Comparison of ENCODE assay signal across 13 mouse cellular contexts in genomic region chr11:12435018-12435417, GRCm38 (mm10). TPM values are rescaled to one million over a fixed set of nuclear protein-coding genes. Genes with fewer than 3 reads are reported as not detected.
A peak's percentile ranks its signal among the peaks of the same experiment; 100 is the strongest.
DNase-seq lines count a peak whose midpoint lies in the region; ATAC-seq and TF ChIP-seq lines count a peak whose summit lies in the region.
"Had no signal": no experiment of that assay in that cellular context is flagged by ENCODE, and none has a peak within 500 bp of the region (broad histone marks: within the 10 kb centered on the region; RNA-seq: fewer than 3 reads in every experiment).

No protein-coding gene starts in this region.

- peaks cover 10% of the 10 kb centered on the region for H3K4me1 ChIP-seq in embryonic facial prominence, embryonic 13.5 days
- no peaks in the 10 kb centered on the region for H3K4me1 ChIP-seq in limb, embryonic 13.5 days

- H3K9ac ChIP-seq in embryonic facial prominence, embryonic 13.5 days: no peak overlapping the region
- no peak overlapping the region for H3K9ac ChIP-seq in limb, embryonic 13.5 days

- no peak for DNase-seq in layer of hippocampus, adult 2 months (ENCODE audit: low spot score in 2 of 2)
- DNase-seq in layer of hippocampus, adult 9-10 months (ENCODE audit: low spot score): no peak
- DNase-seq in NIH3T3 (ENCODE audit: low read depth): peak; percentile 3
- no peak for DNase-seq in adrenal gland, postnatal 36 days
- DNase-seq in spleen, postnatal 10 days (ENCODE audit: low spot score in 2 of 2): no peak
- DNase-seq: adrenal gland, postnatal 14 days; cerebellum, adult 8-10 months; lung, postnatal 36 days; thymus, postnatal 36 days had no signal

- H3K27me3 ChIP-seq in embryonic facial prominence, embryonic 13.5 days: no peaks in the 10 kb centered on the region
- H3K27me3 ChIP-seq in limb, embryonic 13.5 days: no peaks in the 10 kb centered on the region

- H3K9me3 ChIP-seq in embryonic facial prominence, embryonic 13.5 days: no peaks in the 10 kb centered on the region
- H3K9me3 ChIP-seq in limb, embryonic 13.5 days: no peaks in the 10 kb centered on the region

- H3K4me3 ChIP-seq in layer of hippocampus, adult 2 months: no peak overlapping the region
- no peak overlapping the region for H3K4me3 ChIP-seq in embryonic facial prominence, embryonic 13.5 days
- no peak overlapping the region for H3K4me3 ChIP-seq in limb, embryonic 13.5 days

- peak overlapping the region; percentile 50 for H3K27ac ChIP-seq in layer of hippocampus, adult 2 months
- peak overlapping the region; percentile 71 for H3K27ac ChIP-seq in embryonic facial prominence, embryonic 13.5 days
- no peak overlapping the region for H3K27ac ChIP-seq in limb, embryonic 13.5 days
- H3K27ac ChIP-seq: kidney, postnatal 0 days had no signal

- H3K36me3 ChIP-seq in embryonic facial prominence, embryonic 13.5 days: no peaks in the 10 kb centered on the region
- H3K36me3 ChIP-seq in limb, embryonic 13.5 days: no peaks in the 10 kb centered on the region

- 29% methylated on average over 4 of the region's 4 CpGs for WGBS in embryonic facial prominence, embryonic 13.5 days
- WGBS in limb, embryonic 13.5 days: 46% methylated on average over 4 of the region's 4 CpGs

- TF ChIP-seq CTCF in layer of hippocampus, adult 2 months (conservative IDR thresholded peaks at IDR 0.05): no peak

- ATAC-seq in embryonic facial prominence, embryonic 13.5 days (ENCODE audit: insufficient number of reproducible peaks, insufficient read depth, low FRiP score, low TSS enrichment, low read depth): 0 out of 2 replicates have a peak, but pooled peaks have one; percentile 57
- ATAC-seq in limb, embryonic 13.5 days (ENCODE audit: low FRiP score, low read depth): peak; percentile 81

- H3K4me2 ChIP-seq in embryonic facial prominence, embryonic 13.5 days: peak overlapping the region; percentile 5; the same call in 1 of the 2 replicates
- 0 out of 2 replicates have a peak overlapping the region, but pooled peaks have one; percentile 1 for H3K4me2 ChIP-seq in limb, embryonic 13.5 days (replicated peaks)

RNA-seq across cellular contexts. Expression of gene Cobl, which starts 29.7 kb away (rescaled TPM):
- 10 to 100 TPM; 15.1 to 19.0 TPM for total RNA-seq in layer of hippocampus, adult 2 months (2021)
- polyA plus RNA-seq in embryonic facial prominence, embryonic 13.5 days (2015; fragmentation: Nextera tagmentation; extraction: Ambion mirVana): 5.6 and 6.3 TPM in 2 replicates
- polyA plus RNA-seq in limb, embryonic 13.5 days (2015; fragmentation: Nextera tagmentation; extraction: Ambion mirVana): 16.9 and 17.8 TPM in 2 replicates
- total RNA-seq in adrenal gland, postnatal 36 days (2021): 1 to 10 TPM; 2.0 to 2.8 TPM
- total RNA-seq: MEL had no signal

Comparison
In these comparisons a context has a peak if more than half of its experiments do, and no peak if none do; other contexts are left out.
1. RNA of gene Cobl, which starts 29.7 kb away (total RNA-seq): 15.1 to 19.0 TPM in layer of hippocampus, adult 2 months; 2.0 to 2.8 TPM in adrenal gland, postnatal 36 days; every median in the first group is over 4 times any median in the second.